ENCODE assay signal across 12 mouse cellular contexts in genomic region chr1:64036881-64037452, GRCm38 (mm10).
A peak's percentile ranks its signal among the peaks of the same experiment; 100 is the strongest.
DNase-seq lines count a peak whose midpoint lies in the region; ATAC-seq and TF ChIP-seq lines count a peak whose summit lies in the region.
"Had no signal": no experiment of that assay in that cellular context is flagged by ENCODE, and none has a peak within 500 bp of the region (broad histone marks: within the 10 kb centered on the region; RNA-seq: fewer than 3 reads in every experiment).

No protein-coding gene starts in this region.

- 73% methylated on average over 7 of the region's 7 CpGs for whole genome bisulfite sequencing in kidney, embryonic 16.5 days

- H3K4me3 ChIP-seq in gastrocnemius, adult 2 months = no peak overlapping the region
- no peak overlapping the region for H3K4me3 ChIP-seq in kidney, embryonic 16.5 days (ENCODE audit: low read length)
- H3K4me3 ChIP-seq: erythroblast, embryonic 14.5 days had no signal

- no peaks in the 10 kb centered on the region for H3K9me3 ChIP-seq in kidney, embryonic 16.5 days (ENCODE audit: low read length)

- H3K27ac ChIP-seq in gastrocnemius, adult 2 months = peak overlapping the region; percentile 2
- peak overlapping the region; percentile 31; the same call in 1 of the 2 replicates for H3K27ac ChIP-seq in kidney, embryonic 16.5 days (ENCODE audit: low read length)

- no peak overlapping the region for H3K9ac ChIP-seq in kidney, embryonic 16.5 days (replicated peaks; ENCODE audit: low read length)

- no peak for TF ChIP-seq CTCF in gastrocnemius, adult 2 months (IDR thresholded peaks at IDR 0.05)

- peaks cover 19% of the 10 kb centered on the region for H3K36me3 ChIP-seq in kidney, embryonic 16.5 days (ENCODE audit: insufficient read depth, low read length)

- peak; percentile 68 for ATAC-seq in kidney, embryonic 16.5 days (ENCODE audit: low FRiP score, low TSS enrichment)

- peaks cover 25% of the 10 kb centered on the region for H3K4me1 ChIP-seq in kidney, embryonic 16.5 days (ENCODE audit: insufficient read depth, low read length)

- intact Hi-C loops in gastrocnemius, adult 2 months (cut with DNase I) = no loop called here

- H3K4me2 ChIP-seq in kidney, embryonic 16.5 days (replicated peaks; ENCODE audit: low read depth, low read length) = no peak overlapping the region

- DNase-seq in gastrocnemius, adult 2 months = no peak
- DNase-seq in gastrocnemius, postnatal 25 days = no peak
- DNase-seq in kidney, postnatal 10 days = no peak
- DNase-seq in kidney, postnatal 14 days = peak; percentile 18
- peak; percentile 34 for DNase-seq in lung, postnatal 14 days
- no peak for DNase-seq in adrenal gland, postnatal 25 days
- no peak for DNase-seq in retina, postnatal 1 day
- DNase-seq: adrenal gland, postnatal 14 days; cerebellum, adult 11-12 months; embryo, embryonic 11 days had no signal

- no peaks in the 10 kb centered on the region for H3K27me3 ChIP-seq in kidney, embryonic 16.5 days (ENCODE audit: insufficient read depth, low read length)

Comparison
In these comparisons a context has a peak if more than half of its experiments do, and no peak if none do; other contexts are left out.
1. DNase-seq: peak in kidney, postnatal 14 days (single experiment) and lung, postnatal 14 days (single experiment); none in gastrocnemius, adult 2 months (single experiment), gastrocnemius, postnatal 25 days (single experiment), kidney, postnatal 10 days (single experiment), adrenal gland, postnatal 25 days (single experiment) and retina, postnatal 1 day (single experiment).